Comparison of ENCODE assay signal across 19 mouse cellular contexts in the genomic region with DNA sequence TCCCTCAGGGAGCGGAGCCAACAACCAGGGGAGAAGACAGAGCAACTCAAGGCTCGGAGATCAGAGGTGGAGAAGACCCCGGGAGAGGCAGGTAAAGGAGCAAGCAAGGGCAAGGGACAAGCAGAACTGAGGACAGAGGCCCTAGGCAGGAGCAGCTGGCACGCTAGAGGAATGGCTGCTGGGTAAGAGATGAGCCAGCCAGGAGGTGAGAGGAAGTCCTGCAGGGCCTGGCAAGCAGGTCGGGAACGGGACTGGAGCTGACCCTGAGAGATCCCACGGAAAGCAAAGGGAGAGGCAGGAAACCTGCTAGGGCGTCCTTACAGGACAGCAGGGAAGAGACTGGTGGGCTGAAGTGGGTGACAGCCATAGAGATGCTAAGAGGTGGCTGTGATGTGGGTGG. TPM values are rescaled to one million over a fixed set of nuclear protein-coding genes. Genes with fewer than 3 reads are reported as not detected.
"Had no signal": no experiment of that assay in that cellular context is flagged by ENCODE, and none has a peak within 500 bp of the region (broad histone marks: within the 10 kb centered on the region; RNA-seq: fewer than 3 reads in every experiment).

No protein-coding gene starts in this region.

- H3K4me1 ChIP-seq: kidney, embryonic 15.5 days; limb, embryonic 12.5 days; limb, embryonic 15.5 days; midbrain, embryonic 10.5 days; midbrain, embryonic 13.5 days; neural tube, embryonic 13.5 days had no signal

- H3K27ac ChIP-seq: kidney, embryonic 15.5 days; limb, embryonic 12.5 days; limb, embryonic 15.5 days; liver, embryonic 14.5 days; macrophage; midbrain, embryonic 10.5 days; midbrain, embryonic 13.5 days; neural tube, embryonic 13.5 days had no signal

- H3K27me3 ChIP-seq: kidney, embryonic 15.5 days; limb, embryonic 12.5 days; limb, embryonic 15.5 days; midbrain, embryonic 13.5 days; neural tube, embryonic 13.5 days had no signal

- DNase-seq: kidney, postnatal 10 days; kidney, postnatal 36 days; left cerebral cortex, postnatal 4 days; liver, postnatal 0 days; lung, embryonic 14.5 days; retina, postnatal 1 day; right cerebral cortex, postnatal 25 days; spleen, adult 18-20 months; thymus, adult 18-20 months; thymus, postnatal 36 days had no signal

- H3K4me3 ChIP-seq: kidney, embryonic 15.5 days; limb, embryonic 12.5 days; limb, embryonic 15.5 days; midbrain, embryonic 10.5 days; midbrain, embryonic 13.5 days; myocyte; neural tube, embryonic 13.5 days had no signal

RNA-seq across cellular contexts. Expression of a gene that starts 36.8 kb away (rescaled TPM):
- polyA plus RNA-seq: macrophage had no signal
